Mouse (Mus musculus): ENCODE data around the gene Galp.

The Galp gene

GRCm38 (mm10) chr7:6196790-6197189 is at the start of gene Galp:
TSS of gene Galp (plus strand) at chr7:6197090.
- no peak for DNase-seq (ENCODE audit: low read depth)

GRCm38 (mm10) chr7:6147688-6148087 is 49.2 kb upstream of the Galp start:
- DNase-seq (ENCODE audit: low read depth): no peak

GRCm38 (mm10) chr7:6151266-6151665 is 45.6 kb upstream of the Galp start:
- no peak for DNase-seq (ENCODE audit: low read depth)

- DNase-seq (ENCODE audit: low read depth): no peak
Observed at GRCm38 (mm10) chr7:6152036-6152435, 44.9 kb upstream of the Galp start.

- DNase-seq (ENCODE audit: low read depth): peak; percentile 56
Observed at GRCm38 (mm10) chr7:6153131-6153530, 43.8 kb upstream of the Galp start.

GRCm38 (mm10) chr7:6154164-6154563 is 42.7 kb upstream of the Galp start:
- DNase-seq (ENCODE audit: low read depth): peak; percentile 42

GRCm38 (mm10) chr7:6155031-6155872 is 41.6 kb upstream of the Galp start:
- DNase-seq (ENCODE audit: low read depth): peak; percentile 77

GRCm38 (mm10) chr7:6155901-6156411 is 40.9 kb upstream of the Galp start, which contains the start of gene Zfp787:
TSS of gene Zfp787 (minus strand) at chr7:6155997.
- peak; percentile 97 for DNase-seq (ENCODE audit: low read depth)

- DNase-seq (ENCODE audit: low read depth): peak; percentile 88
Observed at GRCm38 (mm10) chr7:6156901-6157472, 39.9 kb upstream of the Galp start.

- peak; percentile 46 for DNase-seq (ENCODE audit: low read depth)
Observed at GRCm38 (mm10) chr7:6157479-6157878, 39.4 kb upstream of the Galp start.

- no peak for DNase-seq (ENCODE audit: low read depth)
Observed at GRCm38 (mm10) chr7:6159604-6160003, 37.3 kb upstream of the Galp start.

GRCm38 (mm10) chr7:6161541-6161940 is 35.3 kb upstream of the Galp start:
- no peak for DNase-seq (ENCODE audit: low read depth)

GRCm38 (mm10) chr7:6162172-6162571 is 34.7 kb upstream of the Galp start:
- no peak for DNase-seq (ENCODE audit: low read depth)

GRCm38 (mm10) chr7:6164671-6165070 is 32.2 kb upstream of the Galp start:
- no peak for DNase-seq (ENCODE audit: low read depth)

GRCm38 (mm10) chr7:6169403-6169802 is 27.5 kb upstream of the Galp start:
- no peak for DNase-seq (ENCODE audit: low read depth)

GRCm38 (mm10) chr7:6170391-6170790 is 26.5 kb upstream of the Galp start:
- peak; percentile 73 for DNase-seq (ENCODE audit: low read depth)

GRCm38 (mm10) chr7:6170871-6171270 is 26.0 kb upstream of the Galp start:
- DNase-seq (ENCODE audit: low read depth): peak; percentile 65

GRCm38 (mm10) chr7:6171444-6172005 is 25.4 kb upstream of the Galp start:
- peak; percentile 89 for DNase-seq (ENCODE audit: low read depth)

- peak; percentile 99 for DNase-seq (ENCODE audit: low read depth)
Observed at GRCm38 (mm10) chr7:6172006-6172649, 24.8 kb upstream of the Galp start, which contains the start of gene Zfp444. TSS of gene Zfp444 (plus strand) at chr7:6172226.

- peak; percentile 61 for DNase-seq (ENCODE audit: low read depth)
Observed at GRCm38 (mm10) chr7:6172674-6173244, 24.1 kb upstream of the Galp start.

GRCm38 (mm10) chr7:6173872-6174271 is 23.0 kb upstream of the Galp start:
- no peak for DNase-seq (ENCODE audit: low read depth)

All from 416B (cell line).